Mouse (Mus musculus) stomach, embryonic 15.5 days (tissue): Measurements from ENCODE around the gene Lmntd1. TPM values are rescaled to one million over a fixed set of nuclear protein-coding genes. Genes with fewer than 3 reads are reported as not detected.

Experiments
- ATAC-seq: fragments of 200-750 bp; cut with Nextera tagmentation; 2 replicates; pipeline ENCODE4 v1.8.0; 2017; ENCODE audit warnings: low read depth, moderate number of reproducible peaks, moderate TSS enrichment; ENCODE audit not compliant: insufficient read depth, low FRiP score
- H3K27ac ChIP-seq: fragments of 300-500 bp; sonication (generic); 2 replicates; pipeline ENCODE4 v1.5.1; 2015; ENCODE audit warnings: mild to moderate bottlenecking, inconsistent platforms
- H3K27me3 ChIP-seq: fragments of 300-500 bp; sonication (generic); replicated peaks from 2 replicates; pipeline ENCODE4 v1.6.1; 2015; ENCODE audit warnings: inconsistent platforms
- H3K36me3 ChIP-seq: fragments of 300-500 bp; sonication (generic); 2 replicates; pipeline ENCODE4 v1.6.1; 2015; ENCODE audit warnings: inconsistent platforms
- H3K4me1 ChIP-seq: fragments of 300-500 bp; sonication (generic); 2 replicates; pipeline ENCODE4 v1.6.1; 2015; ENCODE audit warnings: inconsistent platforms
- H3K4me2 ChIP-seq: fragments of 300-500 bp; sonication (generic); 2 replicates; pipeline ENCODE4 v1.6.1; 2015; ENCODE audit warnings: mild to moderate bottlenecking, inconsistent platforms
- H3K4me3 ChIP-seq: fragments of 300-500 bp; sonication (generic); replicated peaks from 2 replicates; pipeline ENCODE4 v1.5.1; 2015; ENCODE audit warnings: inconsistent platforms
- H3K9ac ChIP-seq: fragments of 300-500 bp; sonication (generic); 2 replicates; pipeline ENCODE4 v1.6.1; 2015; ENCODE audit warnings: inconsistent platforms
- H3K9me3 ChIP-seq: fragments of 300-500 bp; sonication (generic); 2 replicates; pipeline ENCODE4 v1.6.1; 2016; ENCODE audit warnings: inconsistent platforms
- WGBS: fragments of 180-500 bp; shearing (Covaris S2); methylation state at CpG from one replicate; pipeline ENCODE4 v1.1.7; 2015; 5-methylcytosine and 5-hydroxymethylcytosine counted together
- polyA plus RNA-seq: library from polyadenylated mRNA; unstranded; fragments of >200 nt; fragmentation: Nextera tagmentation; extraction: Ambion mirVana; gene quantifications from 2 replicates; pipeline ENCODE4 v1.2.1, GENCODE M21; 2015

The Lmntd1 gene
- polyA plus RNA-seq, 1 experiment from 2014 or later, result 1.3 TPM

GRCm38 (mm10) chr6:145636682-145637081 is 22.6 kb upstream of the Lmntd1 start:
- Histone ChIP-seq H3K9me3 (no peaks in the 10 kb centered on the region), H3K9ac (no peak overlapping the region), H3K27me3 (no peaks in the 10 kb centered on the region), H3K36me3 (no peaks in the 10 kb centered on the region), H3K27ac (no peak overlapping the region), H3K4me1 (0 out of 2 replicates have a peak, but pooled peaks cover 2% of the 10 kb centered on the region), H3K4me3 (no peak overlapping the region), H3K4me2 (no peak overlapping the region)
- no peak; the same call in 1 of the 2 replicates for ATAC-seq
- WGBS, result 47% methylated on average over 4 of the region's 4 CpGs

GRCm38 (mm10) chr6:145634454-145634853 is 20.3 kb upstream of the Lmntd1 start:
- WGBS, result 79% methylated on average over 2 of the region's 2 CpGs
- Histone ChIP-seq H3K36me3 (no peaks in the 10 kb centered on the region), H3K4me1 (0 out of 2 replicates have a peak, but pooled peaks cover 2% of the 10 kb centered on the region), H3K4me2 (no peak overlapping the region), H3K4me3 (no peak overlapping the region), H3K27me3 (no peaks in the 10 kb centered on the region), H3K9me3 (no peaks in the 10 kb centered on the region), H3K27ac (no peak overlapping the region), H3K9ac (no peak overlapping the region)
- ATAC-seq, result no peak

GRCm38 (mm10) chr6:145630269-145630668 is 16.1 kb upstream of the Lmntd1 start:
- Histone ChIP-seq H3K36me3 (no peaks in the 10 kb centered on the region), H3K27me3 (no peaks in the 10 kb centered on the region), H3K4me2 (no peak overlapping the region), H3K27ac (no peak overlapping the region), H3K4me1 (no peaks in the 10 kb centered on the region), H3K9ac (no peak overlapping the region), H3K9me3 (no peaks in the 10 kb centered on the region), H3K4me3 (no peak overlapping the region)
- WGBS, result 44% methylated on average over 6 of the region's 6 CpGs
- ATAC-seq, result no peak

GRCm38 (mm10) chr6:145623141-145623540 is 9.0 kb upstream of the Lmntd1 start:
- 88% methylated on average over 4 of the region's 4 CpGs for WGBS
- H3K9me3 ChIP-seq, result no peaks in the 10 kb centered on the region
- no peaks in the 10 kb centered on the region for H3K4me1 ChIP-seq
- H3K4me2 ChIP-seq, result no peak overlapping the region
- H3K36me3 ChIP-seq, result no peaks in the 10 kb centered on the region
- H3K27me3 ChIP-seq, result no peaks in the 10 kb centered on the region
- no peak overlapping the region for H3K9ac ChIP-seq
- no peak for ATAC-seq
- no peak overlapping the region for H3K4me3 ChIP-seq
- no peak overlapping the region for H3K27ac ChIP-seq

GRCm38 (mm10) chr6:145616402-145617229 is 2.5 kb upstream of the Lmntd1 start:
- Histone ChIP-seq H3K4me3 (no peak overlapping the region), H3K27ac (no peak overlapping the region), H3K36me3 (no peaks in the 10 kb centered on the region), H3K9me3 (no peaks in the 10 kb centered on the region), H3K9ac (no peak overlapping the region), H3K4me1 (no peaks in the 10 kb centered on the region), H3K4me2 (no peak overlapping the region), H3K27me3 (no peaks in the 10 kb centered on the region)
- WGBS, result 73% methylated on average over 5 of the region's 5 CpGs
- no peak for ATAC-seq

- no peaks in the 10 kb centered on the region for H3K4me1 ChIP-seq
- H3K27ac ChIP-seq, result no peak within 1 kb of the TSS
- no peak within 1 kb of the TSS for H3K4me3 ChIP-seq
- H3K27me3 ChIP-seq, result no peaks in the 10 kb centered on the region
- no peak within 1 kb of the TSS for H3K4me2 ChIP-seq
- H3K9me3 ChIP-seq, result no peaks in the 10 kb centered on the region
- H3K9ac ChIP-seq, result no peak within 1 kb of the TSS
- no peaks in the 10 kb centered on the region for H3K36me3 ChIP-seq
- ATAC-seq, result no peak
- 95% methylated on average over 31 of the region's 31 CpGs for WGBS
Observed at GRCm38 (mm10) chr6:145615666-145616210, 1.6 kb upstream of the Lmntd1 start, which contains the start of gene Tuba3b. Gene Tuba3b, plus strand, starts transcription at chr6:145615757.

- WGBS, result 82% methylated on average over 3 of the region's 3 CpGs
- Histone ChIP-seq H3K9ac (no peak overlapping the region), H3K4me1 (no peaks in the 10 kb centered on the region), H3K27me3 (no peaks in the 10 kb centered on the region), H3K36me3 (no peaks in the 10 kb centered on the region), H3K27ac (no peak overlapping the region), H3K4me3 (no peak overlapping the region), H3K4me2 (no peak overlapping the region), H3K9me3 (no peaks in the 10 kb centered on the region)
- no peak for ATAC-seq
Observed at GRCm38 (mm10) chr6:145612611-145613010, 1.5 kb downstream of the Lmntd1 start.

GRCm38 (mm10) chr6:145610901-145611300 is 3.2 kb downstream of the Lmntd1 start:
- H3K4me2 ChIP-seq, result no peak overlapping the region
- no peaks in the 10 kb centered on the region for H3K9me3 ChIP-seq
- no peak overlapping the region for H3K27ac ChIP-seq
- H3K9ac ChIP-seq, result no peak overlapping the region
- H3K4me1 ChIP-seq, result no peaks in the 10 kb centered on the region
- H3K36me3 ChIP-seq, result no peaks in the 10 kb centered on the region
- WGBS, result 91% methylated on average over 5 of the region's 5 CpGs
- H3K4me3 ChIP-seq, result no peak overlapping the region
- no peak for ATAC-seq
- H3K27me3 ChIP-seq, result no peaks in the 10 kb centered on the region

GRCm38 (mm10) chr6:145608693-145609092 is 5.4 kb downstream of the Lmntd1 start:
- no peak overlapping the region for H3K4me3 ChIP-seq
- H3K27me3 ChIP-seq, result no peaks in the 10 kb centered on the region
- H3K27ac ChIP-seq, result no peak overlapping the region
- no peaks in the 10 kb centered on the region for H3K9me3 ChIP-seq
- WGBS, result 83% methylated on average over 5 of the region's 5 CpGs
- no peak overlapping the region for H3K4me2 ChIP-seq
- H3K4me1 ChIP-seq, result no peaks in the 10 kb centered on the region
- H3K36me3 ChIP-seq, result no peaks in the 10 kb centered on the region
- ATAC-seq, result no peak
- H3K9ac ChIP-seq, result no peak overlapping the region

GRCm38 (mm10) chr6:145607746-145608145 is 6.4 kb downstream of the Lmntd1 start:
- no peaks in the 10 kb centered on the region for H3K27me3 ChIP-seq
- no peaks in the 10 kb centered on the region for H3K9me3 ChIP-seq
- no peak overlapping the region for H3K4me2 ChIP-seq
- peak overlapping the region; percentile 14; the same call in 1 of the 2 replicates for H3K27ac ChIP-seq
- 53% methylated on average over 4 of the region's 4 CpGs for WGBS
- H3K4me1 ChIP-seq, result no peaks in the 10 kb centered on the region
- no peak overlapping the region for H3K9ac ChIP-seq
- H3K36me3 ChIP-seq, result no peaks in the 10 kb centered on the region
- no peak overlapping the region for H3K4me3 ChIP-seq
- ATAC-seq, result no peak

GRCm38 (mm10) chr6:145605203-145605602 is 8.9 kb downstream of the Lmntd1 start:
- Histone ChIP-seq H3K36me3 (no peaks in the 10 kb centered on the region), H3K9me3 (no peaks in the 10 kb centered on the region)

GRCm38 (mm10) chr6:145604648-145605047 is 9.5 kb downstream of the Lmntd1 start:
- Histone ChIP-seq H3K9ac (no peak overlapping the region), H3K9me3 (no peaks in the 10 kb centered on the region), H3K4me3 (no peak overlapping the region), H3K4me2 (no peak overlapping the region), H3K36me3 (no peaks in the 10 kb centered on the region), H3K27ac (no peak overlapping the region), H3K27me3 (no peaks in the 10 kb centered on the region), H3K4me1 (no peaks in the 10 kb centered on the region)
- ATAC-seq, result no peak
- 68% methylated on average over 4 of the region's 4 CpGs for WGBS

More at GRCm38 (mm10) chr6:145605203-145605602, 8.9 kb downstream of the Lmntd1 start:
- no peak for ATAC-seq
- Histone ChIP-seq H3K4me3 (no peak overlapping the region), H3K4me2 (no peak overlapping the region), H3K4me1 (no peaks in the 10 kb centered on the region), H3K27ac (no peak overlapping the region), H3K27me3 (no peaks in the 10 kb centered on the region), H3K9ac (no peak overlapping the region)
- WGBS, result 49% methylated on average over 3 of the region's 3 CpGs
